Mouse (Mus musculus) c-Kit-positive CD71-positive TER-119-negative erythroid progenitor cells, embryonic 14.5 days (primary cell): ENCODE results near the gene Slc35c2.

ENCODE experiments used
- DNase-seq: peaks from one replicate; pipeline ENCODE4 v3.0.0-alpha.2; 2013; ENCODE audit warnings: low read depth

Slc35c2 gene

GRCm38 (mm10) chr2:165238416-165239145, 49.1 kb downstream of the Slc35c2 start:
- no peak for DNase-seq

GRCm38 (mm10) chr2:165234613-165235291, 52.9 kb downstream of the Slc35c2 start, which contains the start of gene Cdh22:
Gene Cdh22 (minus strand): TSS chr2:165234853.
- no peak for DNase-seq

GRCm38 (mm10) chr2:165234291-165234612, 53.4 kb downstream of the Slc35c2 start:
- DNase-seq, result no peak

GRCm38 (mm10) chr2:165233491-165234290, 54.0 kb downstream of the Slc35c2 start:
- no peak for DNase-seq

GRCm38 (mm10) chr2:165229050-165229449, 58.6 kb downstream of the Slc35c2 start:
- no peak for DNase-seq
